Mouse (Mus musculus): ENCODE data around the gene Atxn7l2.
"Not testable (repeated sequence)": the region's sequence is repeated elsewhere in the genome, so short reads cannot be mapped to it uniquely, and the experiment has no call there.

The Atxn7l2 gene

GRCm38 (mm10) chr3:108210771-108211139 lies at the start of gene Atxn7l2:
Atxn7l2 (minus strand) TSS chr3:108210934.
- no peak for DNase-seq (ENCODE audit: low spot score)

- no peak for DNase-seq (ENCODE audit: low spot score)
Observed at GRCm38 (mm10) chr3:108259319-108259718, 48.6 kb upstream of the Atxn7l2 start.

GRCm38 (mm10) chr3:108257831-108258500 lies 47.2 kb upstream of the Atxn7l2 start:
- DNase-seq (ENCODE audit: low spot score), result no peak

GRCm38 (mm10) chr3:108256719-108257637 lies 46.2 kb upstream of the Atxn7l2 start, which contains the start of gene Psma5:
Psma5 (plus strand) TSS chr3:108256926.
- peak; percentile 88 for DNase-seq (ENCODE audit: low spot score)

- no peak for DNase-seq (ENCODE audit: low spot score)
Observed at GRCm38 (mm10) chr3:108246857-108247256, 36.1 kb upstream of the Atxn7l2 start.

GRCm38 (mm10) chr3:108241243-108241839 lies 30.6 kb upstream of the Atxn7l2 start:
- DNase-seq (ENCODE audit: low spot score), result no peak

- not testable (repeated sequence) for DNase-seq (ENCODE audit: low spot score)
Observed at GRCm38 (mm10) chr3:108237474-108238102, 26.9 kb upstream of the Atxn7l2 start.

- DNase-seq (ENCODE audit: low spot score), result no peak
Observed at GRCm38 (mm10) chr3:108231646-108232045, 20.9 kb upstream of the Atxn7l2 start.

- no peak for DNase-seq (ENCODE audit: low spot score)
Observed at GRCm38 (mm10) chr3:108227521-108227920, 16.8 kb upstream of the Atxn7l2 start.

- no peak for DNase-seq (ENCODE audit: low spot score)
Observed at GRCm38 (mm10) chr3:108226558-108227350, 16.0 kb upstream of the Atxn7l2 start, which contains the start of gene Sypl2. Sypl2 (minus strand) TSS chr3:108226648.

GRCm38 (mm10) chr3:108225711-108226557 lies 15.2 kb upstream of the Atxn7l2 start:
- DNase-seq (ENCODE audit: low spot score), result no peak

GRCm38 (mm10) chr3:108220661-108221060 lies 9.9 kb upstream of the Atxn7l2 start:
- DNase-seq (ENCODE audit: low spot score), result no peak

GRCm38 (mm10) chr3:108214734-108215133 lies 4.0 kb upstream of the Atxn7l2 start:
- DNase-seq (ENCODE audit: low spot score), result no peak

- DNase-seq (ENCODE audit: low spot score), result no peak
Observed at GRCm38 (mm10) chr3:108212406-108212805, 1.7 kb upstream of the Atxn7l2 start.

- no peak for DNase-seq (ENCODE audit: low spot score)
Observed at GRCm38 (mm10) chr3:108211845-108212244, 1.1 kb upstream of the Atxn7l2 start.

GRCm38 (mm10) chr3:108209946-108210770 lies 576 bp downstream of the Atxn7l2 start:
- DNase-seq (ENCODE audit: low spot score), result peak; percentile 84

- no peak for DNase-seq (ENCODE audit: low spot score)
Observed at GRCm38 (mm10) chr3:108209536-108209935, 1.2 kb downstream of the Atxn7l2 start.

- DNase-seq (ENCODE audit: low spot score), result no peak
Observed at GRCm38 (mm10) chr3:108209001-108209400, 1.7 kb downstream of the Atxn7l2 start.

- DNase-seq (ENCODE audit: low spot score), result no peak
Observed at GRCm38 (mm10) chr3:108206731-108207375, 3.9 kb downstream of the Atxn7l2 start.

Measured in ovary, postnatal 14 days (tissue).